Mouse (Mus musculus) left cerebral cortex, adult 2 months (tissue): Measurements from ENCODE around the gene Rara. TPM values are rescaled to one million over a fixed set of nuclear protein-coding genes. Genes with fewer than 3 reads are reported as not detected.

Source experiments
- DNase-seq, 2 experiments: peaks; one replicate each; pipeline ENCODE4 v3.0.0; 2021 to 2022; ENCODE audit warnings: low spot score in 2 of 2, mixed read lengths in 1 of 2; ENCODE audit errors: extremely low spot score in 1 of 2
- H3K27ac ChIP-seq: fragments of 200-600 bp; 2 replicates; pipeline ENCODE4 v1.8.1; 2022
- H3K4me3 ChIP-seq: fragments of 200-600 bp; 2 replicates; pipeline ENCODE4 v1.8.1; 2022
- CTCF ChIP-seq: fragments of 200-600 bp; IDR thresholded peaks from 2 replicates; pipeline ENCODE4 v1.8.1; 2022; ENCODE audit warnings: antibody characterized with exemption, mild to moderate bottlenecking, moderate library complexity
- intact Hi-C: fragments of 180-260 bp; cut with DNase I; formaldehyde crosslinking; loops from one replicate; pipeline ENCODE4 v1.15.1; 2025
- total RNA-seq, 2 experiments: library from RNA; stranded (reverse); gene quantifications; 2 replicates each; pipeline ENCODE4 v1.2.3; 2021

Rara gene
- total RNA-seq, 2 experiments from 2014 or later: 14.0 to 18.7 TPM

DNA sequence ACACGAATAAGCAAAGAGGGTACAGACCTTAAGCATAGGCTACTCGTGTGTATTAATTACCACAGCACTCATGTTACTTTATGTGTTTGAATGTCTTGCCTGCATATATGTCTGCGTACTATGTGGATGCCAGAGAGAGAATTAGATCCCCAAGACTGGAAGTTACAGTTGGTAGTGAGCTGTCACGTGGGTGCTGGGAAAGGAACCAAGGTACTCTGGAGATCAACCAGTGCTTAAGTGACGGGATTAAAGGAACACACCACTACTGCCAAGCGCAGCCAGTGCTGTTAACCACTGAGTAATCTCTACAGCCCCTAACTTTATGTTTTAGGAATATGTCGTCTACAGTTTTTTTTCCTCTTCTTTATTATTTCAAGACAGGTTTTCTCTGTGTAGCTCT lies 68.4 kb downstream of the Rara start:
- H3K27ac ChIP-seq: no peak overlapping the region
- intact Hi-C loops: no loop called here
- H3K4me3 ChIP-seq: no peak overlapping the region
- no peak for DNase-seq
- TF ChIP-seq CTCF: no peak

DNA sequence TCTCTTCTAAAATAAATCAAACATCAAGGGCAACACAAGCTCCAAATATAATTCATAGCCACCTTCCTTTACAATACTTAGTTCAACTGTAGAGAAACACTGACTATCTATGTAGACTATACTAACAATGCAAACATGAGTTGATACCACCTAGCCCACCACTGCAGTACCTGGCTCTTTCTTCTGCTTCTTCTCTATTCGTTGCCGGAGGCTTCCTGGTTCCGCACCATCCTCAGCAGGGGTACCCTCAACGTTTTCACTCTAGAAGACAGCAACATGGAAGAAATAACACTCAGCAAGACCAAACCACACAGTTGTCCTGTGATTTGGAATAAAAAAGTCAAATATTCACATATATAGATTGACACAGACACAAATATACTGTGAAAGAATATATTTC lies 70.0 kb downstream of the Rara start:
- no peak for DNase-seq
- no peak overlapping the region for H3K27ac ChIP-seq
- intact Hi-C loops: no loop called here
- no peak for TF ChIP-seq CTCF
- no peak overlapping the region for H3K4me3 ChIP-seq

DNA sequence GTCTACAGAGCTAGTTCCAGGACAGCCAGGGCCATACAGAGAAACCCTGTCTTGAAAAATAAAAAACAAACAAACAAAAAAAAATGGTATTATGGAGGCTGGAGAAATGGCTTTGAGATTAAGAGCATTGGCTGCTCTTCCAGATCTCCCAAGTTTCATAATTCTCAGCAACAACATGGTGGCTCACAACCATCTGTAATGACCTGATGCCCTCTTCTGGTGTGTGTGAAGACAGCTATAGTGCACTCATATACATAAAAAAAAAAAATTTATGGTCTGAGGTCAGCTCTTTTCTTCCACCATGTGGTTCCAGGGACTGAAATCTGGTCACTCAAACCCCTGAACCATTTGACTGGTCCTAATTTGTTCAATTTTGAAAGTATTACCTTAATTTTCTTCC lies 71.2 kb downstream of the Rara start:
- intact Hi-C loops: no loop called here
- no peak; the same call in 1 of the 2 replicates for TF ChIP-seq CTCF
- DNase-seq: no peak
- Histone ChIP-seq H3K27ac (no peak overlapping the region), H3K4me3 (no peak overlapping the region)

DNA sequence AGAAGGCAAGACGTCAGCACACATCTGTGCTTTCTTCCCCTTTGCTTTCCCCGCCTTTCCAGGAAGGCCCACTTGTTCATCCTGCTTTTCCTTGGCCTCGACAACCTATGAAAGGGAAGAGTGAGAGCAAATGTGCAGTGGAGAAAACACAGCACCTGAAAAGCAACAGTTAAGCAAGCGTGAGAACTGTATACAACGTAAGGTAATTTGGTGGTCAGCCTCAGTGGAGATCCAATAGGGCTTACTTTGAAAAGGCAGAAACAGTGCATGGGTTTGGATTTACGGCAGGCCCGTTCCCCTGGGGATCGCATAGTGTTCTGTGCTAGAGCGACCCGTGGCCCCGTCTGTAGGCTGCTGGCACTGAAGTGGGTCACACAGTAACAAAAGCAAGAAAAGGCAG lies 71.6 kb downstream of the Rara start:
- no peak for DNase-seq
- no peak overlapping the region for H3K27ac ChIP-seq
- intact Hi-C loops: no loop called here
- no peak for TF ChIP-seq CTCF
- no peak overlapping the region for H3K4me3 ChIP-seq

DNA sequence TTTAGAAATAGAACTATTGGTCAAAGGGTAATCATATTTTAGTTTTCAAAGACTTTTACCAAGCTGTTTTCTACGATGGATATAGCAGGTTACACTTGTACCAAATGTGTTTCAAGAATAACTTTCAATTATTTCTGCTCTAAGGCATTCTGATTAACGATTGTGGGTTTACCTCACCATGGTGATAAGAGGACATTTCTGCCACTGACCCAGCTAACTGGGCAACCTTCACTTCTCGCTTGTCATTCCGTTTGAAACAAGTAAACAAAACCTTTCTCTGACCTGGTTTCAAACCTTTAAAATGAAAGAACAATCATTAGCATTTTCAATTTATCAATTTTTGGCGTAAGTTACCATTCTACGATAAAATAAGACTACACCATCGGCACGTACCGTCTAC lies 79.2 kb downstream of the Rara start:
- intact Hi-C loops: no loop called here
- TF ChIP-seq CTCF: no peak
- no peak for DNase-seq
- Histone ChIP-seq H3K4me3 (no peak overlapping the region), H3K27ac (no peak overlapping the region)

DNA sequence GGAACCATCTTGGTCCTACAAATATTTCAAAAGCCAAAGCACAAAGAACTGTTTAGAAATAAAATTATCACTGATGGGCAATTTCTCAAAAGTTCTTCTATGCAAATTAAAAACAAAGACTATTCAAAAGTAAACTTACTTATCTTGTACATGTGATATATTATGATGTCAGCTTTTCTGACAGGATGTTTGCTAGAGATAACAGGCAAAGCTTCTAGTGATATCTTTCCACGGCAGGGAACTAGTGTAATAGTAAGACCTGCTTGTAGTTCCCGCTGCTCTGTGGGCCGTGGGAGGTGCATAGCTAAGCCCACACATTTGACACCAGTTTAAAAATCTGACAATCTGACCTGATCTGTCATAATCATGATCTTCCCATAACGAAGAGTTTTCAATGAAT lies 82.5 kb downstream of the Rara start:
- no peak overlapping the region for H3K27ac ChIP-seq
- TF ChIP-seq CTCF: no peak
- H3K4me3 ChIP-seq: no peak overlapping the region
- intact Hi-C loops: no loop called here
- no peak for DNase-seq

DNA sequence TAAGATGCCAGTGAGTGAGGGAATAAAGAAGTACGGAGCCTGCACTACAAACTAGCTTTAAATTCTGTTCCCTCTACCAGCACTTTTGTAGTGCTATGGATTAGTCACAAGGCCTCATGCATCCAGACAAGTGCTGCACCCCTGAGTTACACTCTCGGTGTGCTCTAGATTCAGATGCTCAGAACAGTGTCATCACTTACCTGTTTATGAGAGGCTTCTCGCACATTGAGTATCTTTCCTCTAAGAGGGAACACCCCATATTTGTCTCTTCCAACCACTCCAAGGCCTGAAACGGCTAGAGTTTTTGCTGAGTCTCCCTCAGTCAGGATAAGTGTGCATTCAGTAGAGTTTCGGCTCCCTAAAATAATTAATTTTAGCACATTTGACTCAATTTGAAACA lies 83.1 kb downstream of the Rara start:
- TF ChIP-seq CTCF: no peak
- intact Hi-C loops: no loop called here
- Histone ChIP-seq H3K27ac (no peak overlapping the region), H3K4me3 (no peak overlapping the region)
- DNase-seq: no peak

DNA sequence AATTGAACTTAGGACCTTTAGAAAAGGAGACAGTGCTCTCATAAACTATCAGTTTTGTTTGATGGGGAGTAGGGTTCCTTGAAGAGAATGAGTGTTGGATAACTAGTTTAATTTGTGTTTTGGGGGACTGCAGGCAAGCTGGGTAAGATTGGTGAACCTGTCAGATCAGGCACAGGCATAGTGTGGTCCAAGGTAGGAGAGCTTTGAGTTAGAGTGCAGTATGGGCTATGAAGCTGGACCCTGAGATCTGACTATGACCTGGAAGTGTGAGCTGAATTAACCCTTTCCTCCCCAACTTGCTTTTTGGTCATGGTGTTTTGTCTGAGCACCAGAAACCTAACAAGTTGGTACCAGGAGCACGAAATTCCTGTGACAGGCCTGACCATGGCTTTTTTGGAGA lies 86.2 kb downstream of the Rara start:
- Histone ChIP-seq H3K4me3 (no peak overlapping the region), H3K27ac (no peak overlapping the region)
- no peak for DNase-seq
- TF ChIP-seq CTCF: no peak
- intact Hi-C loops: no loop called here

DNA sequence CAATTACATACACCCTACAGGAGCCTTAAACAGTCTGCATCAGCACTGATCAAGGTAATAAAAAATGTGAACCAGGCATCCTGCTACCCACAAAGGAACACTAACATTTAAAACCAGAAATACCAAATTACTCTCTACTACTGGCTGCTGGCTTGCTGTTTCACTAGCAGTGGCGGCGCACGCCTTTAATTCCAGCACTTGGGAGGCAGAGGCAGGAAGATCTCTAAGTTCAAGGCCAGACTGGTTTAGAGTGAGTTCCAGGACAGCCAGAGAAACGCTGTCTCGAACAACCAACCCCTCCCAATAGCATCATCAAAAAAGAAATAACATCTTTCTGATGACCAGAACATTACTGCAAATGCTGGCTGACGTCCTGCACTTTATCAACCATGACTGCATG lies 92.2 kb downstream of the Rara start:
- no peak for DNase-seq
- H3K4me3 ChIP-seq: no peak overlapping the region
- no peak overlapping the region for H3K27ac ChIP-seq
- TF ChIP-seq CTCF: no peak
- intact Hi-C loops: no loop called here

DNA sequence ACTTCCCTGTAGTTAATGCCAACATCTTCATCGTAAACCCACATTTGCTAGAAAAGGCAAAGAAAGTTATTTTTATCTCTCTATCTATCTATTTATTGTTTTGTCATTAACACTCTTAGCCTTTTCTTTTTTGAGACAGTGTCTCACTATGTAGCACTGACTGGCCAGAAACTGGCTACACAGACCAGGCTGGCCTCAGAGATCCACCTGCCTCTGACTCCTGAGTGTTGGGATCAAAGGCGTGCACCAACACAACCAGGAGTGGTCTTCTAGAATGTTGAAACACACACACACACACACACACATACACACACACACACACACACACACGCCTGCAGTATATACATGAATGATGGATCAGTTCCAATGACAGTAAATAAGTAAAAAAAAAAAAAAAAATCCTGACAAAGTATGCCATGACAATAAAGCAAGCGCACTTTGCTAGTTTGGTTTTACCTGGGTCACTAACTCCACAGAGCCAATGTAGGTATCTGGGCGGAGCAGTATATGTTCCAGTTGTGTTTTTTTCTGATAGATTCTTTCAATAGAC lies 94.8 kb downstream of the Rara start:
- Histone ChIP-seq H3K27ac (no peak overlapping the region), H3K4me3 (no peak overlapping the region)
- TF ChIP-seq CTCF: no peak
- intact Hi-C loops: no loop called here
- DNase-seq: no peak

DNA sequence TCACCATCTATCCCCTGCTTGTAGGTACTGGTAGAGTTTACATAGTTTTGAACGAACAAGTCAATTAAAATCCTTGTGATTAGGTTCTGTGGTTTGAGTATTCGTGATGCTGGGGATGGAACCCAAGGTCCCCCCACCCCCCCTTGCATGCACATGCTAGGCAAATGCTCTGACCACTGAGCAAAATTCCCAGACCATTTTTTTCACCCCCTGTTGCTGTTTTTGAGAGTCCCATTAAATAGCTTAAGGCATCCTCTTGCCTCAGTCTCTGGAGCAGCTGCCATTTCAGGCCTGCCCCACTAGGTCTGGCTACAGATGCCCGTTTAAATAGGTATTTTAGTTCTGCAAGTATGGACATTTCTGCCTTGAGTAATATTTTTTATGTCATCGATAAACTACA lies 95.5 kb downstream of the Rara start:
- no peak for DNase-seq
- no peak for TF ChIP-seq CTCF
- no peak overlapping the region for H3K27ac ChIP-seq
- H3K4me3 ChIP-seq: no peak overlapping the region
- intact Hi-C loops: no loop called here

DNA sequence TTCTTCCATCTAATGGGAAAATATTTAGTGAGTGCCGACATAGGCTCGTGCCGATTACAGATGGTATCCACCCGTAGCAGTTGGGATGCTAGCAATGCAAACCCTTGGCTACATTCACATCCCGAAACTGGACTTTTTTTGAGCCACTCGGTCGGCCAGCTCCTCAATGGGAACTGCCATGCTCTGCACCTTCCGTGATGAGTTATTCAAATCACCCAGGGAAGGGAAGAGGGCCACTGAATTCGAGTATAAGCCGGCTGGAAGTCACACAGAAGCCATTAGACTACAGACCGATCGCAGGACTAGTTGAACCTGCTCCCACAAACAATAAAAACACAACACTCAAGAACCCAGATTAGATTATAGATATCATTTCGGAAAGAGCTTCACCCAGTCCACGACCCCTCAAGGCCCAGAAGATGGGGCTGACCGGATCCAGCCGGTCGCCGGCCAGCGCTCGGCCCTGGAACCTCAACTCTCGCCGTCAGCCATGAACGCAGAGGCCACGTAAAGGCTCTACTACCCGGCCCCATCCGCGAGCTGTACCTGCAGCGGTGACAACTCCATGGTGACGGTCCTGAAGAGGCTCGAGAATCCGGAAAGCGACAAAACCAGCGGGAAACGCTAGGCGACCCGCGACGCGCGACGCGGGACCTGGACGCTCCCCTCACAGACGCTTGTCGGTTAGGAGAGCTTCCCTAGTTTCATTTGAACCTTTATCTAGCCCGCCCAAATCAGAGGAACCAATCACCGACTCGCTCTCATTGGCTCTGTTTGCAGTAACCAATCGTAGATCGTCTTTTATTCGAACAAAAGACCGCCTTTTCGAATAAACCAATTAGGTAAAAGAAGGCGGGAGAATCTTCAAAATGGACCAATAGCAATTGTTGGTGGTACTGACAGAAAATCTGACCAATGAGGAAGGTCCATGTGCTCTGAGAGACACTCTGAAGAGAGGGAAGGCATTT lies 96.2 kb downstream of the Rara start, which contains the start of gene Top2a:
TSS of gene Top2a (minus strand) at position 690 of the 968 bp plus-strand sequence.
- peak; percentile 94 to 97 for DNase-seq
- H3K4me3 ChIP-seq: peak within 1 kb of the TSS; percentile 50
- no peak within 1 kb of the TSS for H3K27ac ChIP-seq
- TF ChIP-seq CTCF: no peak
- intact Hi-C loops: no loop called here

Other genes with a start within 250 kb of the Rara start
- 100 to 1,000 TPM; 132 TPM for gene Psmd3, start 245.3 kb upstream of the Rara start, total RNA-seq
- gene Csf3, start 226.6 kb upstream of the Rara start, total RNA-seq: not detected
- 100 to 1,000 TPM; 126 to 134 TPM for gene Med24, start 198.4 kb upstream of the Rara start, total RNA-seq
- gene Thra, start 187.2 kb upstream of the Rara start, total RNA-seq: 100 to 1,000 TPM; 730 to 768 TPM
- gene Nr1d1, start 152.5 kb upstream of the Rara start, total RNA-seq: 100 to 1,000 TPM in 1 of 2 experiments, 10 to 100 TPM in 1; 91.9 to 153 TPM
- 100 to 1,000 TPM; 178 to 192 TPM for gene Msl1, start 132.3 kb upstream of the Rara start, total RNA-seq
- 10 to 100 TPM; 53.0 to 57.6 TPM for gene Casc3, start 122.9 kb upstream of the Rara start, total RNA-seq
- 100 to 1,000 TPM; 144 to 153 TPM for gene Rapgefl1, start 91.0 kb upstream of the Rara start, total RNA-seq
- 10 to 100 TPM; 72.7 to 73.9 TPM for gene Wipf2, start 64.2 kb upstream of the Rara start, total RNA-seq
- under 1 TPM; 0.35 to 0.36 TPM for gene Cdc6, start 20.0 kb upstream of the Rara start, total RNA-seq
- gene Gjd3, start 55.2 kb downstream of the Rara start, total RNA-seq: 1 to 10 TPM; 1.4 to 3.2 TPM
- gene Top2a, start 96.4 kb downstream of the Rara start, total RNA-seq: 1 to 10 TPM in 1 of 2 experiments, under 1 TPM in 1; 0.66 to 1.0 TPM
- 10 to 100 TPM; 82.8 to 88.7 TPM for gene Igfbp4, start 113.4 kb downstream of the Rara start, total RNA-seq
- 1 to 10 TPM in 1 of 2 experiments, under 1 TPM in 1; 0.19 to 1.1 TPM for gene Tns4, start 161.5 kb downstream of the Rara start, total RNA-seq
- not detected for gene Ccr7, start 227.3 kb downstream of the Rara start, total RNA-seq